Mouse (Mus musculus): ENCODE measurements around the gene Sik1.

DNA sequence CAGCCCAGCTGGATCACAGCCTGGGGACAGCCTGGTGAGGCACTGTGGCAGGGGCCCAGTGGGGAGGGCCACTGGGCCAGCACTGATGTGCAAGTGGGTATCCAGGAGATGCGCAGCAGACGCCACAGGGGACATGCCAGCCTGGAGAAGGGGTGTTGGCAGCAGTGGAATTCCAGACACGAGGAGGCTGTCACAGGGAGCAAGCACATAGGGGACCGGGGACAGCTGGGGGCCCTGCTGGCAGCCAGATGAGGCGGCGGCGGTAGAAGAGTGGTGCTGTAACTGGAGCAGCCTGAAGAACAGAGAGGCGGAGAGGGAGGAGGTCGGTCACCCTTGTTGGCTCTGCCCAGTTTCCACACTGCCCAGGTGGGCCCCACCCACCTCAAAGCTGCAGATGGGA is 9.3 kb downstream of the Sik1 start:
- TF ChIP-seq POLR2A (IDR thresholded peaks at IDR 0.05; ENCODE audit: control insufficient read depth, extremely low read depth, insufficient read depth, low read length, poor library complexity), result no peak
- TF ChIP-seq CTCF (IDR thresholded peaks at IDR 0.05; ENCODE audit: borderline replicate concordance, control insufficient read depth, extremely low read depth, insufficient read depth, low read length, poor library complexity), result no peak

Data from thymus, adult 2 months (tissue).